Mouse (Mus musculus): ENCODE results near the gene Adamts2.

Gene Adamts2

GRCm38 (mm10) chr11:50738436-50738835, 136.6 kb downstream of the Adamts2 start:
- DNase-seq: no peak

GRCm38 (mm10) chr11:50739453-50739852, 137.6 kb downstream of the Adamts2 start:
- DNase-seq: no peak

GRCm38 (mm10) chr11:50742146-50742545, 140.3 kb downstream of the Adamts2 start:
- DNase-seq: no peak

GRCm38 (mm10) chr11:50744971-50745370, 143.1 kb downstream of the Adamts2 start:
- no peak for DNase-seq

GRCm38 (mm10) chr11:50746508-50746907, 144.6 kb downstream of the Adamts2 start:
- no peak for DNase-seq

GRCm38 (mm10) chr11:50750983-50751585, 149.2 kb downstream of the Adamts2 start:
- no peak for DNase-seq

- peak in 1 of 2 experiments; percentile 14 for DNase-seq
Measured at GRCm38 (mm10) chr11:50757741-50758140, 155.9 kb downstream of the Adamts2 start.

GRCm38 (mm10) chr11:50766461-50766860, 164.6 kb downstream of the Adamts2 start:
- DNase-seq: no peak

GRCm38 (mm10) chr11:50767039-50767438, 165.2 kb downstream of the Adamts2 start:
- DNase-seq: peak; percentile 52 to 56

GRCm38 (mm10) chr11:50768995-50769749, 167.3 kb downstream of the Adamts2 start:
- DNase-seq: peak; percentile 89 to 91

- no peak for DNase-seq
Measured at GRCm38 (mm10) chr11:50771006-50771405, 169.1 kb downstream of the Adamts2 start.

GRCm38 (mm10) chr11:50797674-50798073, 195.8 kb downstream of the Adamts2 start:
- DNase-seq: no peak

- no peak for DNase-seq
Measured at GRCm38 (mm10) chr11:50798836-50799235, 197.0 kb downstream of the Adamts2 start.

- DNase-seq: no peak
Measured at GRCm38 (mm10) chr11:50814233-50814632, 212.3 kb downstream of the Adamts2 start.

- no peak for DNase-seq
Measured at GRCm38 (mm10) chr11:50826214-50826613, 224.3 kb downstream of the Adamts2 start.

GRCm38 (mm10) chr11:50827010-50827953, 225.4 kb downstream of the Adamts2 start, which contains the start of gene Zfp354c:
TSS of gene Zfp354c (minus strand) at chr11:50827724.
- DNase-seq: peak; percentile 89 to 92

GRCm38 (mm10) chr11:50835727-50836126, 233.8 kb downstream of the Adamts2 start:
- no peak for DNase-seq

GRCm38 (mm10) chr11:50841023-50841735, 239.3 kb downstream of the Adamts2 start, which contains the start of gene Zfp879:
TSS of gene Zfp879 (minus strand) at chr11:50841552.
- DNase-seq: peak; percentile 97 to 98

GRCm38 (mm10) chr11:50845951-50846350, 244.1 kb downstream of the Adamts2 start:
- no peak for DNase-seq

GRCm38 (mm10) chr11:50847047-50847446, 245.2 kb downstream of the Adamts2 start:
- no peak for DNase-seq

GRCm38 (mm10) chr11:50848520-50849137, 246.7 kb downstream of the Adamts2 start:
- DNase-seq: no peak

- DNase-seq: no peak
Measured at GRCm38 (mm10) chr11:50849310-50849709, 247.4 kb downstream of the Adamts2 start.
